Mouse (Mus musculus): ENCODE data around the gene Gata3. TPM values are rescaled to one million over a fixed set of nuclear protein-coding genes. Genes with fewer than 3 reads are reported as not detected.
A peak's percentile ranks its signal among the peaks of the same experiment; 100 is the strongest.

The Gata3 gene
- polyA plus RNA-seq, 1 experiment from 2014 or later, result 14.2 TPM

- H3K9me3 ChIP-seq, result peaks cover 2% of the 10 kb centered on the region; the same call in 1 of the 2 replicates
- under 1% methylated on average over 19 of the region's 19 CpGs for WGBS
- H3K4me1 ChIP-seq (replicated peaks), result peaks cover 36% of the 10 kb centered on the region
- H3K27me3 ChIP-seq (ENCODE audit: insufficient read depth, poor library complexity, severe bottlenecking), result peaks cover 97% of the 10 kb centered on the region
- no peaks in the 10 kb centered on the region for H3K36me3 ChIP-seq
- no peak overlapping the region for H3K27ac ChIP-seq
- no peak overlapping the region for H3K4me3 ChIP-seq
- no peak for DNase-seq (ENCODE audit: low spot score)
These were observed 5.2 kb upstream of the Gata3 start for GRCm38 (mm10) chr2:9894836-9895593.

GRCm38 (mm10) chr2:9893272-9893953 is 3.6 kb upstream of the Gata3 start:
- under 1% methylated on average over 6 of the region's 6 CpGs for WGBS
- Histone ChIP-seq H3K27me3 (ENCODE audit: insufficient read depth, poor library complexity, severe bottlenecking) (peaks cover 97% of the 10 kb centered on the region), H3K27ac (no peak overlapping the region), H3K9me3 (peaks cover 3% of the 10 kb centered on the region; the same call in 1 of the 2 replicates), H3K4me3 (no peak overlapping the region), H3K36me3 (no peaks in the 10 kb centered on the region), H3K4me1 (replicated peaks) (peaks cover 44% of the 10 kb centered on the region)
- DNase-seq (ENCODE audit: low spot score), result peak; percentile 57

GRCm38 (mm10) chr2:9892541-9892940 is 2.7 kb upstream of the Gata3 start:
- WGBS, result 9% methylated on average over 7 of the region's 7 CpGs
- H3K4me1 ChIP-seq (replicated peaks), result peaks cover 37% of the 10 kb centered on the region
- DNase-seq (ENCODE audit: low spot score), result no peak
- H3K27me3 ChIP-seq (ENCODE audit: insufficient read depth, poor library complexity, severe bottlenecking), result peaks cover 97% of the 10 kb centered on the region
- no peak overlapping the region for H3K4me3 ChIP-seq
- H3K36me3 ChIP-seq, result no peaks in the 10 kb centered on the region
- H3K27ac ChIP-seq, result no peak overlapping the region
- peaks cover 3% of the 10 kb centered on the region; the same call in 1 of the 2 replicates for H3K9me3 ChIP-seq

- Histone ChIP-seq H3K4me1 (replicated peaks) (peaks cover 24% of the 10 kb centered on the region), H3K36me3 (no peaks in the 10 kb centered on the region), H3K9me3 (peaks cover 3% of the 10 kb centered on the region; the same call in 1 of the 2 replicates), H3K27me3 (ENCODE audit: insufficient read depth, poor library complexity, severe bottlenecking) (peaks cover 97% of the 10 kb centered on the region), H3K4me3 (no peak overlapping the region), H3K27ac (no peak overlapping the region)
- DNase-seq (ENCODE audit: low spot score), result peak; percentile 24
- 2% methylated on average over 5 of the region's 5 CpGs for WGBS
These were observed 1.1 kb upstream of the Gata3 start for GRCm38 (mm10) chr2:9890906-9891305.

- 4% methylated on average over 8 of the region's 8 CpGs for WGBS
- DNase-seq (ENCODE audit: low spot score), result peak; percentile 24
- no peak overlapping the region for H3K4me3 ChIP-seq
These were observed 417 bp upstream of the Gata3 start for GRCm38 (mm10) chr2:9890251-9890650.

GRCm38 (mm10) chr2:9888913-9889650 is 752 bp downstream of the Gata3 start, which contains the start of gene 9230102O04Rik:
Gene 9230102O04Rik, minus strand, starts transcription at chr2:9889540.
- no peak within 1 kb of the TSS for H3K27ac ChIP-seq
- H3K9me3 ChIP-seq, result peaks cover 3% of the 10 kb centered on the region; the same call in 1 of the 2 replicates
- peak within 1 kb of the TSS; percentile 36 for H3K4me3 ChIP-seq
- peaks cover 97% of the 10 kb centered on the region for H3K27me3 ChIP-seq (ENCODE audit: insufficient read depth, poor library complexity, severe bottlenecking)
- DNase-seq (ENCODE audit: low spot score), result peak; percentile 68
- peaks cover 17% of the 10 kb centered on the region for H3K4me1 ChIP-seq (replicated peaks)
- no peaks in the 10 kb centered on the region for H3K36me3 ChIP-seq
- WGBS, result under 1% methylated on average over 30 of the region's 30 CpGs

More at GRCm38 (mm10) chr2:9890251-9890650, 417 bp upstream of the Gata3 start:
- peaks cover 97% of the 10 kb centered on the region for H3K27me3 ChIP-seq (ENCODE audit: insufficient read depth, poor library complexity, severe bottlenecking)
- H3K9me3 ChIP-seq, result peaks cover 3% of the 10 kb centered on the region; the same call in 1 of the 2 replicates
- H3K27ac ChIP-seq, result no peak overlapping the region
- no peaks in the 10 kb centered on the region for H3K36me3 ChIP-seq
- H3K4me1 ChIP-seq (replicated peaks), result peaks cover 18% of the 10 kb centered on the region

- Histone ChIP-seq H3K36me3 (no peaks in the 10 kb centered on the region), H3K4me3 (0 out of 2 replicates have a peak overlapping the region, but pooled peaks have one; percentile 6), H3K9me3 (peaks cover 3% of the 10 kb centered on the region; the same call in 1 of the 2 replicates), H3K27me3 (ENCODE audit: insufficient read depth, poor library complexity, severe bottlenecking) (peaks cover 97% of the 10 kb centered on the region), H3K27ac (no peak overlapping the region), H3K4me1 (replicated peaks) (peaks cover 31% of the 10 kb centered on the region)
- peak; percentile 38 for DNase-seq (ENCODE audit: low spot score)
- WGBS, result under 1% methylated on average over 7 of the region's 7 CpGs
These were observed 2.2 kb downstream of the Gata3 start for GRCm38 (mm10) chr2:9887636-9888035.

GRCm38 (mm10) chr2:9886921-9887610 is 2.8 kb downstream of the Gata3 start:
- H3K27me3 ChIP-seq (ENCODE audit: insufficient read depth, poor library complexity, severe bottlenecking), result peaks cover 97% of the 10 kb centered on the region
- peaks cover 37% of the 10 kb centered on the region for H3K4me1 ChIP-seq (replicated peaks)
- DNase-seq (ENCODE audit: low spot score), result peak; percentile 32
- WGBS, result 2% methylated on average over 7 of the region's 7 CpGs
- no peaks in the 10 kb centered on the region for H3K36me3 ChIP-seq
- H3K9me3 ChIP-seq, result peaks cover 3% of the 10 kb centered on the region; the same call in 1 of the 2 replicates
- H3K27ac ChIP-seq, result no peak overlapping the region
- H3K4me3 ChIP-seq, result 0 out of 2 replicates have a peak overlapping the region, but pooled peaks have one; percentile 6

GRCm38 (mm10) chr2:9886031-9886430 is 3.8 kb downstream of the Gata3 start:
- Histone ChIP-seq H3K9me3 (peaks cover 3% of the 10 kb centered on the region; the same call in 1 of the 2 replicates), H3K4me3 (peak overlapping the region; percentile 16; the same call in 1 of the 2 replicates), H3K27ac (no peak overlapping the region), H3K27me3 (ENCODE audit: insufficient read depth, poor library complexity, severe bottlenecking) (peaks cover 100% of the 10 kb centered on the region), H3K4me1 (replicated peaks) (peaks cover 47% of the 10 kb centered on the region), H3K36me3 (no peaks in the 10 kb centered on the region)
- WGBS, result 7% methylated on average over 3 of the region's 3 CpGs
- DNase-seq (ENCODE audit: low spot score), result no peak

- peak overlapping the region; percentile 54; the same call in 1 of the 2 replicates for H3K4me3 ChIP-seq
These were observed 4.5 kb downstream of the Gata3 start for GRCm38 (mm10) chr2:9885217-9885770.

GRCm38 (mm10) chr2:9884533-9885216 is 5.2 kb downstream of the Gata3 start:
- Histone ChIP-seq H3K27ac (no peak overlapping the region; the same call in 1 of the 2 replicates), H3K27me3 (ENCODE audit: insufficient read depth, poor library complexity, severe bottlenecking) (peaks cover 100% of the 10 kb centered on the region), H3K4me3 (peak overlapping the region; percentile 54), H3K9me3 (no peaks in the 10 kb centered on the region), H3K4me1 (replicated peaks) (peaks cover 55% of the 10 kb centered on the region), H3K36me3 (no peaks in the 10 kb centered on the region)
- 2% methylated on average over 15 of the region's 15 CpGs for WGBS
- peak; percentile 50 for DNase-seq (ENCODE audit: low spot score)

More at GRCm38 (mm10) chr2:9885217-9885770, 4.5 kb downstream of the Gata3 start:
- Histone ChIP-seq H3K27me3 (ENCODE audit: insufficient read depth, poor library complexity, severe bottlenecking) (peaks cover 100% of the 10 kb centered on the region), H3K27ac (no peak overlapping the region; the same call in 1 of the 2 replicates), H3K36me3 (no peaks in the 10 kb centered on the region), H3K4me1 (replicated peaks) (peaks cover 54% of the 10 kb centered on the region), H3K9me3 (peaks cover 3% of the 10 kb centered on the region; the same call in 1 of the 2 replicates)
- WGBS, result 3% methylated on average over 14 of the region's 14 CpGs
- DNase-seq (ENCODE audit: low spot score), result peak; percentile 39
